24 mouse cellular contexts compared by ENCODE assay signal in genomic region chr9:97670666-97671065, GRCm38 (mm10).
"Had no signal": no experiment of that assay in that cellular context is flagged by ENCODE, and none has a peak within 500 bp of the region (broad histone marks: within the 10 kb centered on the region; RNA-seq: fewer than 3 reads in every experiment).

No protein-coding gene starts in this region.

- H3K36me3 ChIP-seq: heart, embryonic 13.5 days; heart, embryonic 15.5 days; hindbrain, embryonic 13.5 days; hindbrain, embryonic 15.5 days; kidney, embryonic 15.5 days; limb, embryonic 13.5 days; limb, embryonic 15.5 days had no signal

- H3K4me2 ChIP-seq: heart, embryonic 11.5 days; heart, embryonic 13.5 days; heart, embryonic 15.5 days; hindbrain, embryonic 13.5 days; hindbrain, embryonic 15.5 days; kidney, embryonic 15.5 days; limb, embryonic 13.5 days; limb, embryonic 15.5 days had no signal

- H3K27me3 ChIP-seq: heart, embryonic 15.5 days; hindbrain, embryonic 13.5 days; hindbrain, embryonic 15.5 days; kidney, embryonic 15.5 days; limb, embryonic 13.5 days; limb, embryonic 15.5 days had no signal

- ATAC-seq: hindbrain, postnatal 0 days; intestine, embryonic 16.5 days had no signal

- H3K4me3 ChIP-seq: heart, embryonic 13.5 days; heart, embryonic 15.5 days; hindbrain, embryonic 13.5 days; hindbrain, embryonic 15.5 days; kidney, embryonic 15.5 days; limb, embryonic 13.5 days; limb, embryonic 15.5 days had no signal

- H3K4me1 ChIP-seq: heart, embryonic 13.5 days; heart, embryonic 15.5 days; kidney, embryonic 15.5 days; limb, embryonic 15.5 days had no signal

- H3K27ac ChIP-seq: heart, embryonic 13.5 days; heart, embryonic 15.5 days; hindbrain, embryonic 13.5 days; hindbrain, embryonic 15.5 days; hindbrain, postnatal 0 days; kidney, embryonic 15.5 days; kidney, postnatal 0 days; limb, embryonic 13.5 days; limb, embryonic 15.5 days had no signal

- DNase-seq: gastrocnemius, postnatal 14 days; gastrocnemius, postnatal 36 days; heart, adult 18-20 months; heart, postnatal 14 days; heart, postnatal 36 days; kidney, adult 11 months; kidney, adult 2 months; kidney, adult 9 months; kidney, postnatal 14 days; kidney, postnatal 36 days; layer of hippocampus, adult 9-11 months; layer of hippocampus, postnatal 36 days; left cerebral cortex, postnatal 4 days had no signal

- H3K9ac ChIP-seq: heart, embryonic 13.5 days; heart, embryonic 15.5 days; hindbrain, embryonic 13.5 days; hindbrain, embryonic 15.5 days; kidney, embryonic 15.5 days; limb, embryonic 13.5 days; limb, embryonic 15.5 days had no signal

- H3K9me3 ChIP-seq: heart, embryonic 13.5 days; heart, embryonic 15.5 days; hindbrain, embryonic 13.5 days; hindbrain, embryonic 15.5 days; kidney, embryonic 15.5 days; limb, embryonic 13.5 days; limb, embryonic 15.5 days had no signal
